Comparison of ENCODE assay signal across 27 mouse cellular contexts in the genomic region with DNA sequence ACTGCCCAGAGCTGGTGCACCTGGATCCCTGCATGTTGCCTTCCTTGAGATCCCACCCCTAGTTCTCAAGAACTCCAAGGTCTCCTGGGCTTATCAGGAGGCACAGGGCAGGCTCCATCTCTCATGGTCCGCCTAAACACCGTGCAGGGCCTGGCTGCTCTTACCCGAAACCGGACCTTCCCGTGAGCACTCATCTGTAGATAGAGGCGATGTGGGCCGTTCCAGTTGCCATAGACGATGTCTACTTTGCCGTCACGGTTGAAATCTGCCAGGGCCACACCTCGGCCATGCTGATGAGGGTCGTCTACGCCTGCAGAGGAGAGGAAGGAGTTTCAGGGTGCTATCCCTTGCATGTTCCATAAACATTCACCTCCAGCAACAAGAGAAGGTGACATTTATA. TPM values are rescaled to one million over a fixed set of nuclear protein-coding genes. Genes with fewer than 3 reads are reported as not detected.
"Had no signal": no experiment of that assay in that cellular context is flagged by ENCODE, and none has a peak within 500 bp of the region (broad histone marks: within the 10 kb centered on the region; RNA-seq: fewer than 3 reads in every experiment).

No protein-coding gene starts in this region.

- H3K9me3 ChIP-seq: heart, embryonic 13.5 days; heart, embryonic 15.5 days; hindbrain, embryonic 10.5 days; hindbrain, embryonic 12.5 days; intestine, embryonic 15.5 days; limb, embryonic 10.5 days; limb, embryonic 12.5 days; liver, embryonic 13.5 days; liver, embryonic 15.5 days had no signal

- H3K27ac ChIP-seq: heart, adult 2 months; heart, embryonic 13.5 days; heart, embryonic 15.5 days; hindbrain, embryonic 10.5 days; hindbrain, embryonic 12.5 days; hindbrain, embryonic 14.5 days; intestine, embryonic 15.5 days; layer of hippocampus, adult 2 months; left cerebral cortex, adult 2 months; limb, embryonic 10.5 days; limb, embryonic 12.5 days; liver, embryonic 13.5 days; liver, embryonic 15.5 days had no signal

- H3K27me3 ChIP-seq: hindbrain, embryonic 12.5 days; intestine, embryonic 15.5 days; liver, embryonic 13.5 days; liver, embryonic 15.5 days had no signal

- H3K4me2 ChIP-seq: heart, embryonic 11.5 days; heart, embryonic 13.5 days; heart, embryonic 15.5 days; hindbrain, embryonic 12.5 days; hindbrain, embryonic 14.5 days; intestine, embryonic 15.5 days; limb, embryonic 12.5 days; liver, embryonic 11.5 days; liver, embryonic 13.5 days; liver, embryonic 15.5 days had no signal

- H3K36me3 ChIP-seq: heart, embryonic 13.5 days; heart, embryonic 15.5 days; hindbrain, embryonic 10.5 days; hindbrain, embryonic 12.5 days; intestine, embryonic 15.5 days; limb, embryonic 10.5 days; limb, embryonic 12.5 days; liver, embryonic 13.5 days; liver, embryonic 15.5 days had no signal

- H3K4me3 ChIP-seq: heart, adult 2 months; heart, embryonic 13.5 days; heart, embryonic 15.5 days; hindbrain, embryonic 10.5 days; hindbrain, embryonic 12.5 days; intestine, embryonic 15.5 days; layer of hippocampus, adult 2 months; left cerebral cortex, adult 2 months; limb, embryonic 10.5 days; limb, embryonic 12.5 days; liver, embryonic 13.5 days; liver, embryonic 15.5 days had no signal

- H3K9ac ChIP-seq: heart, embryonic 13.5 days; heart, embryonic 15.5 days; hindbrain, embryonic 12.5 days; hindbrain, embryonic 14.5 days; intestine, embryonic 15.5 days; limb, embryonic 12.5 days; liver, embryonic 13.5 days; liver, embryonic 15.5 days; liver, postnatal 0 days had no signal

- H3K4me1 ChIP-seq: intestine, embryonic 15.5 days; liver, embryonic 13.5 days; liver, embryonic 15.5 days had no signal

- DNase-seq: gastrocnemius, postnatal 14 days; gastrocnemius, postnatal 36 days; heart, adult 11 months; heart, adult 2 months; heart, postnatal 4 days; kidney, adult 18-20 months; kidney, postnatal 14 days; kidney, postnatal 4 days; liver; liver, embryonic 13.5 days; liver, postnatal 0 days had no signal

- ATAC-seq: hindbrain, embryonic 16.5 days; inflammation-experienced regulatory T-cells, adult 6 months; intestine, embryonic 15.5 days; intestine, postnatal 0 days; liver, postnatal 0 days had no signal

RNA-seq across cellular contexts. Expression of a gene that starts 57.1 kb away (rescaled TPM):
- polyA plus RNA-seq: inflammation-experienced regulatory T-cells, adult 6 months; limb, embryonic 10.5 days; liver, embryonic 11.5 days; liver, embryonic 15.5 days; liver, postnatal 0 days had no signal
